Mouse (Mus musculus) spleen, postnatal 10 days (tissue): ENCODE data around the gene Pllp.

Source experiments
- DNase-seq, 2 experiments: peaks; one replicate each; pipeline ENCODE4 v3.0.0; 2021 to 2022; ENCODE audit warnings: low spot score in 2 of 2

Gene Pllp

DNA sequence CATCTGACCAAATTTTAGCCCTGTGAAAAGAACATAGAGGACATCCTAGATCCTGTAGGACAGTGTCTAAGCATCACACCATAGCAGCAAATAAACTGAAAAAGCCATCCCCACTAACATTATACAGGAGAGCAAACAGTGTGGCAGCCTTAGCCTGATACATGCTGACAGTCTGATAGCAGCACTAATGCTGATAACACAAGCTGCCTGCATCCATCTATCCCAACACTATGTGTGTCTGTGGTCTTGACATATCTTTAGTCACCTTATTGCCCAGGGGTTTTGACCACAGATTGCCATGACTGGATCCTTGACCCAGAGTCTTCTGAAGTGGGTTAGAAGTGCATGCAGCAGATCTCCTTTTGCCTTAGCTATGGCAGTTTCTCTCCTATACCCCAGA lies 41.1 kb downstream of the Pllp start:
- DNase-seq = no peak

DNA sequence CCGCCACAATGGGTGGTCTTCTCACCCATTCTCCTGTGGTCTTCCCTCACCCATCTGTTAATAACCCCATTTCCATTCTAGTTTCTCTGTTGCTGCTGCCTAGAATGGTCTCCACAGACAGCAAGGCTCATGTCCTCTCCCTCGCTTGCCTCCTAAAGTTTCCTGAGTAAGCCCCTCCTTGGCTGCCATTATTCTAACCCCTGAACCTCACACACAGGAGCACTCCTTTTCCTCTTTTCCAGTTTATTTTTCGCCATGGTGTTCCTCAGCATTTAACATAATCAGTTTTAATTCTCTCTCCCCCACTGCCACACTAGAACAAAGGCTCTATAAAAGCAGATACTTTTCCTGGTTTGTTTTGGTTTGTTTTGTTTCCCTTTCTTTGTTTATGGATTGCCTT lies 43.1 kb downstream of the Pllp start:
- no peak for DNase-seq

DNA sequence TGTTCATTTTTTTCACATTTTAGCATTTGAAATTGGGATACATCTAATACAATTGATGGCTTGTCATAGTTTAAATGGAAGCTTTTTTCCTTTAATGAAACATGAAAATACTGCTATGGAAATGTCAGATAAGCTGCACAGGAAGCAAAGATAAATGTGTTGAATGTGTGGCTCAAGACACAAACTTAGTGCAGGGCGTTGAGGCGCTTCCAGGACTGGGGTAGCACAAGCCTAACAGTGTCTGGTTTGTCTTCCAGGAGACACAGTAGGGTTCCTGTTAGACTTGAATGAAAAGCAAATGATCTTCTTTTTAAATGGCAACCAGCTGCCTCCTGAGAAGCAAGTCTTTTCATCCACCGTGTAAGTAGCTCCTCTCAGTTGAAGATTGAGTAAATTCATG lies 46.6 kb downstream of the Pllp start:
- no peak for DNase-seq

DNA sequence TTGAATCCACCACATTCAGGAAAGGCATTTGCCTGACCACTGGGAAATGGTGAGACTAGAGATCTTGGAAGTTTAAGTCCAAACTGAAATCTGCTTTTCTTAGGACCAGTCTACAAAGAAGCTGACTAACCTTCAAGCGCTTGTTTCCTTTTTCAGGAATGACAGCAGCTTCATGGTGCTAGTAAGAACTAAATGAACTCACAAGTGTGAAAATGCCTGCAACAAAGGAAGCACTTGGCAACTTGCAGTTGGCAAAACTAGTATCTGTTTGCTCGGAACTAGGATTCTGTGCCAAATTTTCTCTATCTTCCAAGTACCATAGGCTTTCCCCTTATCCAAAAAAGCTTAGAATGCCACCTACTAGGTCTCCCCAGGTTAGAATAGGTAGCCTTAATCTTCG lies 49.9 kb downstream of the Pllp start:
- DNase-seq = no peak

DNA sequence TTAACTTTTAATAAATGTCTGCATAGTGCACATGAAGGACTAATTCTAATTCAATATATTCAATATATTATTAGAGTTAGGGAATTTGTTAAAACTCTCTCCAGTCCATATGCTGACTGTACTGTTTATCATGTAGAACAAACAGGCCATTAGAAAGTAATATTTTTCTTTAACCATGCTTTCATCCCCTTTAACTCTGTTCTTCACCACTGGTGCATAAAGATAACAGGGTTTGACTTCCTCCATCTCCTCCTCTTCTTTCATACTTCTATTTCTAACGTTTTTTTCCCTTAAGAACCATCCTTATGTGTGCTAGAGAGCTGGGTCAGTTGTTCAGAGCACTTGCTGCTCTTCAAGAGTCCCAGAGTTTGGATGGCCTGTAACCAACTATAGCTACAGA lies 50.9 kb downstream of the Pllp start:
- DNase-seq = no peak

DNA sequence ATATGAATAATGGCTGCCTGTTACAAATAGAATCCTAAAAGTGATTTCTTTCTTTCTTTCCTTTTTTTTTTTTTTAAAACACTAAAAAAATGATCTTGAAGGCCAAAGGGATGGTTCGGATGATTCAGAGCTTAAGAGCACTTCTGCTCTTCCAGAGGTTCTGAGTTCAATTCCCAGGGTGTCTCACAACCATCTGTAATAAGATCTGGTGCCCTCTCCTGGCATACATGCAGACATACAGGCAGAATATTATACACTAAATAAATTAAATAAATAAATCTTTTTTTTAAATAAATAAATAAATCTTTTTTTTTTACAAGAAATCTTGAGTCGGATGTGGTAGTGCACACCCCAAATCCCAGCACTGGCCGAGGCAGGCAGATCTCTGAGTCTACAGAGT lies 54.1 kb downstream of the Pllp start:
- no peak for DNase-seq

DNA sequence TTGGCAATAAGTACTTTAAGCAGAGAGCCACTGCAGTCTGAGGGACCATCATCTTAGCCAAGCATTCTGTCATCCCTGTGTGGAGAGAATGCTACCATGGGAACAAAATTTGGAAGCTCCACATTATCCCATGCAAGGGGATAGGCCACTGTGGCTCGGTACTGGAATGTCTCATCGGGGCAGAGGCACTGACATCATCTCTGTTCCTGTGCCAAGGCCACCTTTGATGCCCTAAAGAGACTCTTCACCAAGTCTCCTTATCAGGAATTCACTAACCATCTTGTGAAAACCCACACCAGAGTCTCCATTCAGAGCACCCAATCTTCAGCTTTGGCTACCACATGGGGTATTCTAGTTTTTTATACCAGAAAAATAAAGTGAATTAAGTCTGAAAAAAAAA lies 54.9 kb downstream of the Pllp start:
- no peak for DNase-seq

DNA sequence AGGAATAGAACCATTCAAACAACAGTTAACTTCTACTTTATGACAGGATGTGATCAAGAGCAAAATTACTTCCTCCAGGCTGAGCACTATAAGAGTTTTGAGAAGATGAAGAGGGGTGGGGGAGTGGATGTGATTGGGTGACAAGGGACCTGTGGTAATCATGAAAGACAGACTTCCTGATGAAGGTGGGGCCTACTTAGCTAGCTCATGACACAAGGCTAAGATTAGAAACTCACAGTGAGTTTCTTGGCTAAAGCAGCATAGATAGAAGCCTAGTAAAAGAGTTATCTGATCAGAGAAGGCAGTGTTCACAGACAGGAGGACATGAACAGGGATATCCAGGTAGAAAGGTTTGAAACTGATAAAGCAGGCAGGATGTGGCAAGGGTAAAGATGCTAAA lies 61.9 kb downstream of the Pllp start:
- DNase-seq = peak in 1 of 2 experiments; percentile 19

DNA sequence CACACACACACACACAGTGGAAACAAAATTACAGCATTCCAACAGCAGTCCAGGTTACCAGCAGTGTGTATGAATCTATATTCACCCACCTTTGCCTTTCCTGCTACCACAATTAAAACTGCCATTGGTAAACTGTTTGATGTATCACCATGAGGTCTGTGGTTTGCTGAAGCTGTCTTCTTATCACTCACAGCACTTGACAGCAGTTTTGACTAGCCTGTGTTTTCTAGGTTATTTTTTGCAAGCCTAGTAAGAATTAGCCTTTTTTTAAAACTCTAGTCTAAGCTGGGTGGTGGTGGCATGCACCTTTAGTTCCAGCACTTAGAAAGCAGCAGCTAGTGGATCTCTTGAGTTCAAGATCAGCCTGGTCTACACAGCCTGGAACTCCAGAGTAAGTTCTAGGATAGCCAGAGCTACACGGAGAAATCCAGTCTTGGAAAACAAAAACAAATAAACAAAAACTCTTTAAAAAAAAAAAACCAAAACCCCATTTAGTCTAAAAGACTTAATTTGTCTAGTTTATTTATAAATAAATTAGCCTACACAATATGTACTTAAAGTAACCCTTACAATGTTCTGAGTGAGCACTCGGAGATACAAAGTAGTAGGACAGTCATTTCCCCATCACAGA lies 62.4 kb downstream of the Pllp start:
- no peak for DNase-seq
